Mouse (Mus musculus) urinary bladder, postnatal 10 days (tissue): Measurements from ENCODE around the gene Tcp11.

Experiments
- DNase-seq: peaks from one replicate; pipeline ENCODE4 v3.0.0; 2022; ENCODE audit warnings: low spot score

Tcp11 gene

DNA sequence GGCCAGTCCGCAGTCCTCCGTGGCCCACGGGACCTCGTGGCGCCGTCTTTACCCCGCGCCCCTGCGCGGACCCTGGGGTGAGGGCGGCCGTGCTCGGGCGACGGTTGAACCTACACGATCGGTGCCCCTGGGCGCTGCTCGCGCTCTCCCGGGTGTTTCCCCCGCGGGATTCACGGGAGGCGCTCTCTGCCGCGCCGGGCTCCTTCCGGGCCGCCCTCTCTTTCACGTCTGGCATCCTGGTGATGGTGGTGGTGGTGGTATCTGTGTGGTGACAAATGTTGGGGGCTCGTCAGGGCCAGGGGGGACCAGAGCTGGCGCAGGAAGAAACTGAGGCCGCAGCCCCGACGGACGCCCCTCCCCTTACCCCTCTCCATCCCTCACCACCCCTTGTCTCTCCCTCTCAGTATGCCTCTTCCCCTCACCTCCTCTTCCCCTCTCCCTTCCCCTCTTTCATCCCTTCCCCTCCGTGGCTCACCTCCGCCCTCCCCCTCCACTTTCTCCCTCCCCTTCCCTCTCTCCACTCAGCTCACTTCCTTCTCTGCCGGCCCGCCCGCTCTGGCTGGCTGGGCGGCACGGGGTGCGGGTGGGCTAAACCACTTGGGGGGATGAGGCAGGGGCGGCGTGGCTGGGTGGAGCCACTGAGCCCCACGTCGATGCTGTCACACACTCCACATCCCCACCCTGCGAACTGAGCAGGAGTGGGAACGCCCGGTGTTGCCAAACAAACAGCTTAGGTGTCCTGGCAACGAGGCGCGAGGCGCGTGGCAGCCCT is at the start of gene Tcp11:
TSS of gene Tcp11 (minus strand) at position 595 of the 772 bp plus-strand sequence.
- no peak for DNase-seq

DNA sequence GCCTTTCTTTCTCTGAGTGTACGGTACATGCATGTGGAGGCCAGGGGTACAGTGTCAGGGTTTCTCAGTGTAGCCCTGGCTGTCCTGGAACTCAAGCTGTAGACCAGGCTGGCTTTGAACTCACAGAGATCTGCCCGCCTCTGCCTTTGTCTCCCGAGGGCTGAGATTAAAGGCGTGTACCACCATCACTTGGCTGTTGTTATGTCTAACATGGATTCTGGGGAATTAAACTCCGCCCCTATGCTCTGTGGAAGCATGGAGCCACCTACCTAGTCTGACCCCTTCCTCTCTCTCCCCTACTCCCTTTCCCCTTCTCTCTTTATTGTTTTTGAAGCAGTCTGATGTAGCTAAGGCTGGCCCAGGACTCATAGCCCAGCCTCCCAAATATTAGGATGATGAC is 49.4 kb upstream of the Tcp11 start:
- no peak for DNase-seq

DNA sequence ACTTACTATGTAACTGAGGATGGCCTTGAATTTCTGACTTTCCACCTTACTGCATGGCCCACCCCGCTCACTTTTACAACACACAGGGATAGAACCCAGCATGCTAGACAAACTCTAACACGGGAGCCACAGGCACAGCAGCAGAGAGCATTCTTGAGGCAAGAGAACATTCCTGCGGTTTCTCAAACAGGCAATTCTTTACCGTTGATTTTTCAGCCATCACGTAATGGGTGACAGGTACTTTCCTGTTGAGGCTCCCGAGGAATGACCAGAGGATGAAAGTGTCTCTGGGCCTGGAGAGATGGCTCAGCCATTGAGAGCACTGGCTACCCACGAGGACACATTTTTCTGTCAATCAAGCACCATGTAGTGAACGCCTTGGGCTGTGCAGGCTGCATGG is 43.9 kb upstream of the Tcp11 start:
- DNase-seq = no peak

DNA sequence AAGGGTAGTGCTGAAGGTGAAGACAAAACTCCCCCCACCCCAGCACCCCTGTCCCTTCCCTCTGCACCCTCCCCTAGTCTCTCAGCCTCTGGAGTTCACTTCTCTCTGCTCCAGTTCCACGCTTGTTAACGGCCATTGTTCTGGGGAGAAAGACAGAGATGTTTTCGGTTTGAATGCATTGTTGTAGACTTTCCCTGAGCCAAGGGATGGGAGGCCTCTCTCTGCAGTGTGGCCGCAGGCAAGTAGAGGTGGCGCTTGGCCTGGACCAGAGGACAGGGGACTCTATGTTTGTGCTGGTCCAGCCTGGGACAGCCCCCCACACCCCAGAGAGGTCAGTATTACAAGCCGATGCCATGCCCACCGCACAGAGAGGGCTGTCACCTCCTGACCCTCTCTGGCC is 43.2 kb upstream of the Tcp11 start:
- DNase-seq = no peak

DNA sequence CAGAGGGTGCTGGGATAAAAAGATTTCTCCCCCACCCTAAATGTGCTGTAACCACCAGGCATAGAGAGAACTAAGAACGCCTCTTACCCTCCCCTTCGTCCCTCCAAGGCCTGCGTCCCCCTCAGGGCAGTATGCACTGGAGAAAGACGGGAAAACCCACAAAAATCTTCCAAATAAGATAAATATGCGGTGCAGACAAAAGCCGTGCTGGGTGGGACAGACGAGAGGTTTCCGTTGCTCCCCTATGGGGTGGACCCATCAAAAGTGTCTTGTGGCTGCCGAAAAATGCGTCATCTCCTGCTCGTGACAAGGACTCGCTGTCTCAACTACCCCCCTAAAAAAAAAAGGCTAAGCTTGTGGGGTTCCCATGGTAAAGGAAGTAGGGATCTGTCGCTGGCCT is 42.5 kb upstream of the Tcp11 start:
- DNase-seq = no peak

DNA sequence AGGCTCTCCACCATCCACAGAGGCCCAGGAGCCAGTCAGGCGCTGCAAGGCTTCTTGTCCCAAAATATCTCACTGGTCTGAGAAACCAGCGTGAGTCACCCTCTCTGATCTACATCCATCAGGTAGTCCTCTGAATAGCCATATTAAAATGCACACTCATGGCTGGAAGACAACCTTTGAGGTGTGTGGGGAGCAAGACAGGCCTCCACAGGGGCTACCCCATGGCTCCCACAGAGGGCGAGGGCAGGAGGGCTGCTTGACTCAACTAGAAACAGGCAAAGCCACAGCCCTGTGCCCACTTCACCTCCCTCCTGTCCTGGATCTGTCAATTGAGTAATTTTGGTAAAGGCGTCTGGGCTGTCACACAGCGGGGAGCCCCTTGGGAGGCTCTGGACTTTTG is 40.0 kb upstream of the Tcp11 start:
- no peak for DNase-seq

DNA sequence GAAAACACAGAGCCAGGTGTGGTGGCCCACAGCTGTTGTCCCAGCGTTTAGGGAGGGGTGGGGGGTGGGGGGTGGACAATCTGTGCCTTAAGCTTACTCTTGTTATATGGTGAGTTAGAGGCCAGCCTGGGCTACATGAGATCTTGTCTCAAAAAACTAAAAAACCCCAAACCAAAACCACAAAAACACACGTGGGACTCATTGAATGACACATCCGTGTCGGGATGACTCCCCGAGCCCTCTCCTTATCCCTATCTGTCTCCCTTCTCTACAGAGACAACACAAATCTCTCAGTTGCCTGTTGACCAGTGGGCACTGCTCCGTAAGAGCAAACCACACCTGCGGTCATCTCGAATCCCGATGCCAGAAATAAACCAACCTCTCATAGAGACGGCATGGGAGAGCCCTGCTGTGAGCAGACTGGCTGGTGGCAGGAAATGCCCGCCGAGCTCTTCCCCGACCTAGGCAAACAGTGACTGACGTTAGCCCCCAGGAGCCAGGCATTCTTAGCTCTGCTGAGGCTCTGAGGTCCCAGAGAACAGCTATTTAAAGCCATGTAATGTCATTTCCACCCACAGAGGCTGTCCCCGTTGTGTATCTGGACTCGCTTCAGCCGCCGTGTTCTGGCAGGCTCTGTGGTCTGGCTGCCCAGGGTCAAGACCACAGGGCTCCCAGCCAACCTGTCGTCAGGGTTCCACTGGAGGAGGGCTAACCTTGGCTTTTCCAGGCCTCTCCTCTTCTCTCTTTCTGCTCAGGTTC is 37.2 kb upstream of the Tcp11 start:
- no peak for DNase-seq

DNA sequence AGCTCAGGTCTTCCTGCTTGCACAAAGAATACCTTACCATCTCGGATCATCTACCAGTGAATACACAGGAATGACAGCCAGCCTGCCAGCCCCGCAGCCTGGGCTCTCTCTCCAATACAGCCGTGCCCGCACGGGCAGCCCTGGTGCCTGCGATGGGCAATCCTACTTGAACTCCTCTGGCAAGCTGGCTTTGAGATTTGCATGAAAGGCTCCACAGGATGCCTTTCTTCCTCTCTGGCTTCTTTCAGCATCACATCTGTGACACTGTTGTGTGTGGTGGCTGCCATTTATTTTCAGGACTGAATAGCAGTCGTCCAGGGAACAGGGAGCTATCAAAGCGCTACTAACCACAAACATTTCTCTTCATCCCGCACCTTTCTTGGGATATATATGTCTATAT is 35.9 kb upstream of the Tcp11 start:
- no peak for DNase-seq

DNA sequence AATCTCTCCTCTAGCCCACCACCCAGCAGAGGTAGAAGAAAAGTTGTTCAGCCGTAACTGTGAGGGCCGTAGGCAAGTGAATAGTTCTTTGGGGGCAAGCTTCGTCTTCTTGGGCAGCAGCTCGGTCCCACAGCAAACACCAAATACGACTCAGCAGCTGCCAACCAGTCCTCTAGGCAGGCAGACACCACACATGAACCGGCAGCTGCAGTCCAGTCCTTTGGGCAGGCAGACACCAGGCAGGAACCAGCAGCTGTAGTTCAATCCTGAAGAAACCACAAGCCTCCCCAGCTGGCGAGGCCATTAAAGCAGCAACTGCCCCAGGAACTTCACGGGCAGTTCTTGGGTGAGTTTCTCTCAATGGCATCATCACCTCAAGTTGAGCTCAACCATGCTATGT is 31.8 kb upstream of the Tcp11 start:
- no peak for DNase-seq

DNA sequence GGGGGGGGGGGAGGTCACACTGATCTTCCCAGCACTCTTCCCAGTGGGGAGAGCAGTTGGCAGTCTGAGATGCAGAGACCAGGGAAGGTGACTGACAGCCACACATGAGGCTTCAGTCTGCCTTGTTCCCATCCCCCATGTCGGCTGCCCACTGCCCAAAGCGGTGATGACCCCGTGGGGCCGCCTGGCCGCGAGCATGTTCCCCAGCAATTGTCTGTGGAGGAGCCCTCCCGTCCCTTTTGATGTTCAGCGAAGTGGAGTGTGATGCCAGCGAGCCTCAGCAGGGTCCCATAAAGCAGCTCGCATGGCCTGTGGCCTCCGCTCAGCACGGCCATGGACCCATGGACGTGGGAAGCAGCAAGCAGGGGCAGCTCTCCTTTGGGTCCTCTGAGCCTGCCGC is 26.8 kb upstream of the Tcp11 start:
- DNase-seq = no peak

DNA sequence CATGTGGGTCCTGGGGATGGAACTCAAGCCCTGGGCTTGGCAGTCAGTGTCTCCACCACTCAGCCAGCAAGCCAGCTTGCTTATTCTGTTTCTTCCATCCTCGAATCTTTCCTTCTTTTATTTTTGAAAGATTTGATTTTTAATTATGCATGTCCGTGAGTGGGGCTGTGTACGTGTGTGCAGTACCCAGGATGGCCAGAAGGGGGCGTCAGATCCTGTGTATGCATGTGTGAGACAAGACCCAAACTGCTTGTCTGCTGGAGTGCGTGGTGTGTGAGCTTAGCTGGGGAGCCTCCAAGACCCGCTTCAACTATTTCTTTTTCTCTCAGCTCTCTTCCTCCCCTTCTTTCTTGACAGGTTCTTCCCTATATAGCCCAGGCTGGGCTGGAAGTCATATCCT is 25.9 kb upstream of the Tcp11 start:
- no peak for DNase-seq

DNA sequence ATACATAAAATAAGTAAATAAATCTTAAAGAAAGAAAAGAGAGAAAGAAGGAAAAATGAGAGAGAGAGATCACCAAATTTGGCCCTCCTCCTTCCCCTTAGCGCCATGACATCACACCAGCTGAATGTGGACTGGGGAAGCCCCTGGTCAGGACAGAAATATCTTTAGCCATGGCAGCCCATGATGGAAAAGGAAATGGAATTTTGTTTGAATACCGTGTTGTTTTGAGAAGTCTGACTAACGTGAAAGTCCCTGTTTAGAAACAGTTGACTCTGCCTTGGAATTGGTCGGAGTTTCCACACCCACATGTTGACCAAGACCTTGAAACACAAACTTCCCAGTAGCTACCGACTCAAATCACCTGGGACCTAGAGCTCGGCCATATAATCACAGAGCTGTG is 24.0 kb upstream of the Tcp11 start:
- DNase-seq = no peak

DNA sequence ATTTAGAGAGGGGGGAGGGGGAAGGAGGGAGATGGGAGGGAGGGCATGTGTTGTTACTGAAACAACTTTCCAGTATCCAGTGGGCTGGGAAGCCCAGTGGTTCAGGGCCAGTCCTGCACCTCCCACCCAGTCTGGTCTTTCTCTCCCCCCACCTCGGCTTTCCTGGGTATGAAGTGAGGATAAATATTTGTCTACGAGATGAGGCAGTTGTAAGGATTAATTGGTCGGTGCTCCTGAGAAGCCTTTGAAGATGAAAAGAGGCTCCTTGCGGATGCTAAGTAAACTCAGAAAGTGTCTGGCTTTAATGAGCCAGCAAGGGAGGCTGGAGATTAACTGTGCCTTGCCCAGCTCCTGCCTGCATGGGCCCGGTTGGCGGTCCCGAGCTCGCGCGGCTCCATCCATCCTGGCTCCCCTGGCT is 21.5 kb upstream of the Tcp11 start:
- DNase-seq = no peak

DNA sequence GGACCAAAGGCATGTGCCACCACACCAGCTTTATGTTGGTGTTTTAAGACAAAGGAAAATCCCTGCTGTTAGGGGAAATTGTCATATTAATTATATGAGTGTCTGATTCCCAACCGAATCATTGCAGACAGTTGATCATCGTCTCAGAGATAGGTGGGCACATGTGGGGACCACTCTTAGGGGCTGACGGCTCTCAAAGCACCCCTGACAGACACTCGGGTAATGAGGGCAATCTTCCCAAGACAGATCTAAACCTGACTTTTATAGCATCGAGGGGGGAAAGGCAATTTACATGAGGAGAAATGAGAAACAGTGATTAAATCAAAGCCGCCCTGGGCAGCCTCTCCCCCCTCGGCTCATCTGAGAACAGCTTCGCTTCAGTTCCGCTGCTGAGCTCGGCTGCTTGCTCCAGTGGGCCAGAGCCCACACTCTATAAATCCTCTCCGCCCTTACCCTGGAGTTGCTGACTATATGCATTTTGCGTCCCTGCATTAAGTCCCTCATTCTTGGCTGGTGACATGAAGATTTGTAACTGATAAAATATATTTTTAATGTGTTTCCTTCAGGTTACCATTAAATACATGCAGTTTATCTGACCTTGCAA is 20.9 kb upstream of the Tcp11 start:
- no peak for DNase-seq

DNA sequence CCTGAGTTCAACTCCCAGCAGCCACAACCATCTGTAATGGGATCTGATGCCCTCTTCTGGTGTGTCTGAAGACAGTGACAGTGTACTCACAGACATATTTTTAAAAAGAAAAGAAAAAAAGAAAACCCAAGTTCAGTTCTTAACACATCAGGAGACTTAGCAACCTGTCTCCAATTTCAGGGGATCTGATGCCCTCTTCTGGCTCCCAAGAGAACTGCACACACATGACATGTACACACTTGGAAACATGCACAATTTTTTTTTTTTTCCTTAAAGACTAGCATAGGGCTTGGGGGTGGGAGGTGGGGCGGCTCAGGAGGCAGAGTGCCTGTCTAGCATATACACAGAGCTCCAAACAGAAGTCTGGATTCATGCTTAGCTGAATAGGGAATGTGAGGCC is 20.2 kb upstream of the Tcp11 start:
- DNase-seq = no peak

DNA sequence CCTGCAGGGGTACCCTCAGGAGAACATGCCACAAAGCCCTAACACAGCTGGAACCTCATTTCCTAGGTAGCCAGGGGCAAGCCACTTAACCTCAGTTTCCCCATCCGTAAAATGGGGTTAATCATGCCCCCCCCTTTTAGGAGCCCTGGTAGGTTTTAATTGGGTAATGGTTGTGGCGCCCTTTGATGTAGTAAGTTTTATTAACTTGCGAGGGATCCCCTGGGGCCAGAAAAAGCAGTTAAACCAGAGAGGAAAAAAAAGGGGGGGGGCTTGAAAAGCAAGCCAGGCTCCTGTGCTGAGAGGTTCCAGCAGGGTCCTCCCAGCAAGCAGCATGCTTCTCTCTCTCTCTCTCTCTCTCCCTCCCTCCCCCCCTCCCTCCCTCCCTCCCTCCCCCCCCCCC is 18.6 kb upstream of the Tcp11 start:
- DNase-seq = no peak

DNA sequence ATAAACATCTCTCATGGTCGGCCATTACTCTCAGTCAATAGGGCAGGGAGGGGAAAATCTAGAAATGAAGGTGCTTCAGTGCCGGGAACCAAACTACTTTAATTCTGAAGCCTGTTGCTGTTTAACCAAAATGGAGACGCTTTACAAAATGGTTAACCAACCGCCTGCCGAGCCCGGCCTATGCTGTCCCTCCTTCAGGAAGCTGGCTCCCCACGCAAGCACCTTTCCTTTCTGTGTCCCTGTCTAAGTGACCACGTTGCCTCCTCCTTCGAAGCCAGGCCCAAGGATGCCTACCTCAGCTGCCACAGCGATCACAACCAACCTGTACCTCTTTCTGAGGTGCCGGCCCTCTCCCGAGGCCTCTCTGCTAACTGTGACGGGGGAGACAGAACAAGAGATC is 16.9 kb upstream of the Tcp11 start:
- no peak for DNase-seq

DNA sequence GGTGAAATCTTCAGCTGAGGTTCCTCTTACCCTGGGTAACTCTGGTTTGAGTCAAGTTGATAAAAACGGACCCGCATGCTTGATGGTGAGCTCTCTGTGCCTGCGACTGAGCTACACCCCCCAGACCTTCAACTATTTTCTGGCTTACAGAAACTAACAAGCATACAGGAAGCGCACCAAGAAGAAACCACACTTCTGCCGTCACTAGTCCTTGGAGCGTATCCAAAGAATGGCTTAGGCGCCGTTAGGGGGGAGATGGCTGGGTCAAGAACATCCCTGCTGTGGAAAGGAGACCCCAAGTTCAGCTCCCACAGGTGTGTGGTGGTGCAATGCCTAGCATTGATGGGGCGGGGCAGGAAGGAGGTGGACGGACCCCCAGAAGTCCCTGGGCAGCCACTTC is 16.0 kb upstream of the Tcp11 start:
- DNase-seq = no peak

DNA sequence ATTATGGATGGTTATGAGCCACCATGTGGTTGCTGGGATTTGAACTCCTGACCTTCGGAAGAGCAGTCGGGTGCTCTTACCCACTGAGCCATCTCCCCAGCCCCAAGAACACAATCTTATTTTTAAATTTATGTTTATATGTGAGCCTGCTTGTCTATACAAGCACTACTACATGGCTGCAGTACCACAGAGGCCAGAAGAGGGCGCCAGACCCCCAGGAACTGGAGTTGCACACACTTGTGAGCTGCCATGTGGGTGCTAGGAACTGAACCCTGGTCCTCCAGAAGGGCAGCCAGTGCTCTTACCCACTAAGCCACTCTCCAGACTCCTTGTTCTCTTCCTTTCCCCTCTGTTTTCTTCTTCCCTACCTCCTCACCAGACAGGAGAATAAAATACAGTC is 13.4 kb upstream of the Tcp11 start:
- no peak for DNase-seq

DNA sequence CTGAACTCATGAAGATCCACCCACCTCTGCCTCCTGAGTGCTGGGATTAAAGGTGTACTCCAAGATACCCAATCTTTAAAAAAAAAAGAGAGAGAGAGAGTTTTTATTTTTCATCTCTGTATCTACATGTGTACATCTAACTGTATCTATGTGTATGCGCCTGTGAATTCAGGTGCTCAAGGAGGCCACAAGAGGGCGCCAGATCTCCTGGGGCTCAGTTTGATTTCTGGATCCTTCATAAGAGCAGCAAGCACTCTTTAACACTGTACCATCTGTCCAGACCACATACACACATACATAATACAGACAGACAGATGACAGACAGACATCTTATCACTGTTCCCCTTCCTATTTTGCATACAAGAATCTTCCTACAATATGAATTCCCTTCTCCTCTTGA is 11.9 kb upstream of the Tcp11 start:
- no peak for DNase-seq

DNA sequence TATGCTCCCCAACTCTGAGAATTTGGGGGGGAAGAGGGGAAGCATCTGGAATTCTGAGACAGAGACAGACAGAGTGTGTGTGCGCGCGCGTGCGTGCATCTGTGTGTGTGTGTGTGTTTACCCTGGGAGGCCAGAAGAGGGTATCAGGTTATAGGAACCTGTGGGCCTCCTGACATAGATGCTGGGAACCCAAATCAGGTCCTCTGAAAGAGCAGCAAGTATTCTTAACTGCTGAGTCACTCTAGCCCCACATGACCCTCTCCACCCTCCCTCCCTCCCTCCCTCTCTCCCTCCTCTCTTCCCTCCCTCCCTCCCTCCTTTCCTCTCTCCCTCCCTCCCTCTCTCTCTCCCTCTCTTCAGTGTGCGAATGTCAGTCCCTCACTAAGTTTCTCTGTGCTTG is 8.3 kb upstream of the Tcp11 start:
- DNase-seq = no peak

DNA sequence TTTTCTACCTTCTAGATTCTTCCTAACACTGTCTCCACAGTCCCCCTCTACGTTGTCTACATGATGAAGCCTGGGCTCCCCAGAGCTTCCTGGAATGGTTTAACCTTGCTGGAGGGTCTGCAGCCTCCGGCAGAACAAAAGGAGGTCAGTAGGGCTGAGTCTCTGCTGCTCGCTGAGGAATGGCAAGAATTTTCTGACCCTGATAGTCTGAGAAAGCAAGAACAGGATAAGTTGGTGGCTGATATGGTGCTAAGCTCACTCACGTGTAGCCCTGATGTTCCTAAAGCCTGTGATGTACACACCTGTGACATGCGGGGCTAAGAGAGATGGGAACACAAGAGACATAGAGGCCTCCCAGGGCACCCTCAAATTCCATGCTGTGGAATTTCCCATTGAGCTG is 7.0 kb upstream of the Tcp11 start:
- no peak for DNase-seq

DNA sequence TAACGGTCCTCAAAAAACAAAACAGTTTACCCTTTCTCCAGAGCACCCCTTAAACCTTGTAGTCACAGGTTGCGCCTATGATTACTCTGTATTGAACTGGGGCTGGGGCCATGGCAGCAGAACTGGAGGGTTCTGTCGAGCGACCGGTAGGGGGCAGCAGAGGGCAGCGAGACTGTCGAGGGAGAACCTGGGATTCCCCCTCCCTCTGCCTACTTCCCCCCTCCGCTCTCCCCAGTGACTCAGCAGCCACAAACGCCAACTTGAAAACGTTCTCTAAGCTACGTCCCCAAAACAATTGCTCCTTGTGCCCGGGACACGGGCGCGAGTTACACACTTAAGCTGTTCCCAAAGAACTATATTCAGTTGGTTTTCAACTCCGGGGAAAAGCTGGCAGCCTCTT is 4.5 kb upstream of the Tcp11 start:
- peak; percentile 84 for DNase-seq
